Mouse (Mus musculus): ENCODE data around the gene Myo9a.

DNA sequence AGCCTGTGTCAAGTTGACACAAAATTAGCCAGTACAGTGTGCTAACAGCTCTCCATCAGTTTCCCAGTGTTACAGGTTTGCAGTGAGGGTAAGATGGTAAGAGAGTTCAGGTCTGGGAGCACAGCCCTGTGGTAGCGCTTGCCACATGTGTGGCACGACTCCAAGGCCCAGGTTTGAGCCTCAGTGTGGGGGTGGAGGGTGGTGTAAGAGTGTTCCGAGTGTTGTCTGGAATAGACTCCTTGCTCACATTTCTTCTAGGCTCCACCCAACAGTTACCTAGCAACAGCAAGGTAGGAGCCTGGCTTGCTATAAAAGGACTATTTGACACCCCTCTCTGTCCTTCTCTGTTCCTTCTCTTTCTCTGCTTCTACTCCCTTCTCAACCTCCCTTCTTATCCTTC, 213.7 kb downstream of the Myo9a start:
- no peak for TF ChIP-seq CTCF (IDR thresholded peaks at IDR 0.05; ENCODE audit: low read depth, low read length)
- no peak for TF ChIP-seq POLR2AphosphoS5 (IDR thresholded peaks at IDR 0.05; ENCODE audit: insufficient replicate concordance, low read depth, low read length)
- no peak for TF ChIP-seq GATA1 (IDR thresholded peaks at IDR 0.05; ENCODE audit: borderline replicate concordance, low read length)
- TF ChIP-seq TAL1 (conservative IDR thresholded peaks at IDR 0.05; ENCODE audit: low read depth, low read length): no peak
- TF ChIP-seq GATA2 (IDR thresholded peaks at IDR 0.05; ENCODE audit: borderline replicate concordance, low read depth, low read length): no peak
